Mouse (Mus musculus) kidney, embryonic 15.5 days (tissue): Measurements from ENCODE around the gene Megf9. TPM values are rescaled to one million over a fixed set of nuclear protein-coding genes. Genes with fewer than 3 reads are reported as not detected.

Source experiments
- ATAC-seq: fragments of 200-750 bp; cut with Nextera tagmentation; replicated peaks from 2 replicates; pipeline ENCODE4 v1.8.0; 2017; ENCODE audit warnings: moderate TSS enrichment; ENCODE audit not compliant: low FRiP score
- H3K27ac ChIP-seq: fragments of 300-500 bp; sonication (generic); 2 replicates; pipeline ENCODE4 v1.5.1; 2015; ENCODE audit warnings: mild to moderate bottlenecking, inconsistent platforms
- H3K27me3 ChIP-seq: fragments of 300-500 bp; sonication (generic); 2 replicates; pipeline ENCODE4 v1.6.1; 2015; ENCODE audit warnings: inconsistent platforms
- H3K36me3 ChIP-seq: fragments of 300-500 bp; sonication (generic); 2 replicates; pipeline ENCODE4 v1.6.1; 2015; ENCODE audit warnings: inconsistent platforms
- H3K4me1 ChIP-seq: fragments of 300-500 bp; sonication (generic); 2 replicates; pipeline ENCODE4 v1.6.1; 2015; ENCODE audit warnings: inconsistent platforms
- H3K4me2 ChIP-seq: fragments of 300-500 bp; sonication (generic); 2 replicates; pipeline ENCODE4 v1.6.1; 2015; ENCODE audit warnings: moderate library complexity, mild to moderate bottlenecking, inconsistent platforms
- H3K4me3 ChIP-seq: fragments of 300-500 bp; sonication (generic); replicated peaks from 2 replicates; pipeline ENCODE4 v1.5.1; 2015; ENCODE audit warnings: mild to moderate bottlenecking, inconsistent platforms
- H3K9ac ChIP-seq: fragments of 300-500 bp; sonication (generic); 2 replicates; pipeline ENCODE4 v1.6.1; 2015; ENCODE audit warnings: mild to moderate bottlenecking, inconsistent platforms
- H3K9me3 ChIP-seq: fragments of 300-500 bp; sonication (generic); replicated peaks from 2 replicates; pipeline ENCODE4 v1.6.1; 2016; ENCODE audit warnings: inconsistent platforms
- WGBS: fragments of 180-500 bp; shearing (Covaris S2); methylation state at CpG from one replicate; pipeline ENCODE4 v1.1.7; 2015; ENCODE audit warnings: mixed read lengths; 5-methylcytosine and 5-hydroxymethylcytosine counted together
- polyA plus RNA-seq: library from polyadenylated mRNA; unstranded; fragments of >200 nt; fragmentation: Nextera tagmentation; extraction: Ambion mirVana; gene quantifications from 2 replicates; pipeline ENCODE4 v1.2.1, GENCODE M21; 2015

Megf9 gene
- 12.8 and 13.6 TPM in 2 replicates for polyA plus RNA-seq

- Histone ChIP-seq H3K4me2 (peak within 1 kb of the TSS; percentile 90), H3K4me3 (peak within 1 kb of the TSS; percentile 93), H3K9me3 (no peaks in the 10 kb centered on the region), H3K4me1 (peaks cover 30% of the 10 kb centered on the region), H3K27me3 (no peaks in the 10 kb centered on the region), H3K36me3 (no peaks in the 10 kb centered on the region), H3K9ac (peak within 1 kb of the TSS; percentile 87), H3K27ac (peak within 1 kb of the TSS; percentile 95)
- peak; percentile 98 for ATAC-seq
- 0% methylated on average over 46 of the region's 46 CpGs for WGBS
Measured at GRCm38 (mm10) chr4:70534891-70535269, at the start of gene Megf9. TSS of gene Megf9 (minus strand) at chr4:70534995.

GRCm38 (mm10) chr4:70579654-70580053, 44.9 kb upstream of the Megf9 start:
- Histone ChIP-seq H3K27me3 (no peaks in the 10 kb centered on the region), H3K27ac (no peak overlapping the region), H3K4me1 (no peaks in the 10 kb centered on the region), H3K9ac (no peak overlapping the region), H3K4me2 (no peak overlapping the region), H3K36me3 (no peaks in the 10 kb centered on the region), H3K4me3 (no peak overlapping the region), H3K9me3 (no peaks in the 10 kb centered on the region)
- 37% methylated on average over 3 of the region's 3 CpGs for WGBS
- ATAC-seq = no peak

GRCm38 (mm10) chr4:70578301-70578700, 43.5 kb upstream of the Megf9 start:
- no peaks in the 10 kb centered on the region for H3K4me1 ChIP-seq
- H3K4me2 ChIP-seq = no peak overlapping the region
- H3K9ac ChIP-seq = no peak overlapping the region
- no peaks in the 10 kb centered on the region for H3K27me3 ChIP-seq
- no peak overlapping the region for H3K4me3 ChIP-seq
- no peak overlapping the region for H3K27ac ChIP-seq
- no peak for ATAC-seq
- no peaks in the 10 kb centered on the region for H3K9me3 ChIP-seq
- H3K36me3 ChIP-seq = no peaks in the 10 kb centered on the region
- WGBS = 70% methylated on average over 3 of the region's 3 CpGs

- H3K27ac ChIP-seq = no peak overlapping the region
- H3K9me3 ChIP-seq = no peaks in the 10 kb centered on the region
- H3K4me1 ChIP-seq = no peaks in the 10 kb centered on the region
- no peaks in the 10 kb centered on the region for H3K36me3 ChIP-seq
- H3K9ac ChIP-seq = no peak overlapping the region
- no peak overlapping the region for H3K4me3 ChIP-seq
- ATAC-seq = no peak
- no peak overlapping the region for H3K4me2 ChIP-seq
- no peaks in the 10 kb centered on the region for H3K27me3 ChIP-seq
Measured at GRCm38 (mm10) chr4:70576096-70576495, 41.3 kb upstream of the Megf9 start.

GRCm38 (mm10) chr4:70573926-70574325, 39.1 kb upstream of the Megf9 start:
- Histone ChIP-seq H3K4me1 (no peaks in the 10 kb centered on the region), H3K9ac (no peak overlapping the region), H3K4me2 (no peak overlapping the region), H3K4me3 (no peak overlapping the region), H3K27me3 (no peaks in the 10 kb centered on the region), H3K9me3 (no peaks in the 10 kb centered on the region), H3K27ac (no peak overlapping the region), H3K36me3 (no peaks in the 10 kb centered on the region)
- 80% methylated on average over 2 of the region's 2 CpGs for WGBS
- ATAC-seq = no peak

- H3K9me3 ChIP-seq = no peaks in the 10 kb centered on the region
- WGBS = 76% methylated on average over 2 of the region's 2 CpGs
- H3K27ac ChIP-seq = no peak overlapping the region
- no peaks in the 10 kb centered on the region for H3K27me3 ChIP-seq
- H3K36me3 ChIP-seq = no peaks in the 10 kb centered on the region
- H3K4me3 ChIP-seq = no peak overlapping the region
- no peak overlapping the region for H3K9ac ChIP-seq
- no peak overlapping the region for H3K4me2 ChIP-seq
- ATAC-seq = no peak
- no peaks in the 10 kb centered on the region for H3K4me1 ChIP-seq
Measured at GRCm38 (mm10) chr4:70553888-70554287, 19.1 kb upstream of the Megf9 start.

- no peaks in the 10 kb centered on the region for H3K9me3 ChIP-seq
- no peak overlapping the region for H3K27ac ChIP-seq
- ATAC-seq = peak; percentile 64
Measured at GRCm38 (mm10) chr4:70553230-70553797, 18.5 kb upstream of the Megf9 start.

GRCm38 (mm10) chr4:70552120-70552519, 17.3 kb upstream of the Megf9 start:
- no peaks in the 10 kb centered on the region for H3K9me3 ChIP-seq
- H3K4me1 ChIP-seq = peaks cover 3% of the 10 kb centered on the region; the same call in 1 of the 2 replicates
- no peak overlapping the region for H3K4me2 ChIP-seq
- no peak overlapping the region for H3K9ac ChIP-seq
- peak; percentile 70 for ATAC-seq
- whole genome bisulfite sequencing = 39% methylated on average over 4 of the region's 4 CpGs
- H3K4me3 ChIP-seq = no peak overlapping the region
- no peak overlapping the region for H3K27ac ChIP-seq
- H3K36me3 ChIP-seq = no peaks in the 10 kb centered on the region
- no peaks in the 10 kb centered on the region for H3K27me3 ChIP-seq

More at GRCm38 (mm10) chr4:70553230-70553797, 18.5 kb upstream of the Megf9 start:
- 60% methylated on average over 5 of the region's 5 CpGs for WGBS
- Histone ChIP-seq H3K27me3 (no peaks in the 10 kb centered on the region), H3K9ac (no peak overlapping the region), H3K4me1 (no peaks in the 10 kb centered on the region), H3K4me2 (no peak overlapping the region), H3K4me3 (no peak overlapping the region), H3K36me3 (no peaks in the 10 kb centered on the region)

GRCm38 (mm10) chr4:70547411-70548148, 12.8 kb upstream of the Megf9 start:
- Histone ChIP-seq H3K27ac (no peak overlapping the region), H3K9ac (no peak overlapping the region), H3K27me3 (no peaks in the 10 kb centered on the region), H3K4me1 (peaks cover 9% of the 10 kb centered on the region), H3K4me3 (no peak overlapping the region), H3K36me3 (no peaks in the 10 kb centered on the region), H3K9me3 (no peaks in the 10 kb centered on the region), H3K4me2 (no peak overlapping the region)
- ATAC-seq = no peak
- WGBS = 87% methylated on average over 8 of the region's 8 CpGs

- no peaks in the 10 kb centered on the region for H3K27me3 ChIP-seq
- H3K4me1 ChIP-seq = peaks cover 9% of the 10 kb centered on the region
- H3K9me3 ChIP-seq = no peaks in the 10 kb centered on the region
- no peaks in the 10 kb centered on the region for H3K36me3 ChIP-seq
- WGBS = 31% methylated on average over 2 of the region's 2 CpGs
- H3K27ac ChIP-seq = no peak overlapping the region; the same call in 1 of the 2 replicates
- no peak overlapping the region for H3K4me2 ChIP-seq
- no peak overlapping the region for H3K9ac ChIP-seq
- no peak overlapping the region for H3K4me3 ChIP-seq
- no peak for ATAC-seq
Measured at GRCm38 (mm10) chr4:70545869-70546542, 11.2 kb upstream of the Megf9 start.

GRCm38 (mm10) chr4:70544390-70544789, 9.6 kb upstream of the Megf9 start:
- peak overlapping the region; percentile 18; the same call in 1 of the 2 replicates for H3K27ac ChIP-seq

GRCm38 (mm10) chr4:70542387-70542786, 7.6 kb upstream of the Megf9 start:
- no peak overlapping the region for H3K9ac ChIP-seq
- no peak overlapping the region for H3K4me3 ChIP-seq
- H3K27me3 ChIP-seq = no peaks in the 10 kb centered on the region
- H3K9me3 ChIP-seq = no peaks in the 10 kb centered on the region
- peaks cover 9% of the 10 kb centered on the region for H3K4me1 ChIP-seq
- H3K36me3 ChIP-seq = no peaks in the 10 kb centered on the region
- no peak overlapping the region for H3K4me2 ChIP-seq
- 63% methylated on average over 2 of the region's 2 CpGs for WGBS
- no peak overlapping the region for H3K27ac ChIP-seq
- no peak for ATAC-seq

More at GRCm38 (mm10) chr4:70544390-70544789, 9.6 kb upstream of the Megf9 start:
- Histone ChIP-seq H3K4me2 (no peak overlapping the region), H3K4me1 (peaks cover 9% of the 10 kb centered on the region), H3K4me3 (no peak overlapping the region), H3K36me3 (no peaks in the 10 kb centered on the region), H3K9me3 (no peaks in the 10 kb centered on the region), H3K27me3 (no peaks in the 10 kb centered on the region), H3K9ac (no peak overlapping the region)
- 60% methylated on average over 3 of the region's 3 CpGs for WGBS
- no peak for ATAC-seq
